Mouse (Mus musculus): ENCODE results near the gene Krtap2-4.

Krtap2-4 gene

DNA sequence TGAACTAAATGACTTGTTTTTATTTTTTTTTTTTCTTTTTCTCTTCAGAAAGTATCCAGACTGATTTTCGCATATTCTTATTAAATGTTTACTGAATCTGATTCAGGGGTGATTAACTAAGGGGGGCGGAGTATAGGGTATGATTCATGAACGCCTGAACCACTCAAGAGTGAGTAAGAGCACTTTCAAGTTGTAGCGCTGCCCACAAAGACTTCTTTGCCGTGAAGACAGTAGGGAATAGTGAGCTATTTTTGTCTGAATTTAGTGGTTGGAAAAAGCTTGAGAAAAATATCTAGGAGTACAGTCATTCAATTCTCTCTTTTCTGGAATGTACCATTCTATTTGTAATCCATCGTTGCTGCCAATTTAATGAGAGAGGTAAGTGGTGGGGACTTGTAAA is 33.1 kb downstream of the Krtap2-4 start:
- DNase-seq: no peak

DNA sequence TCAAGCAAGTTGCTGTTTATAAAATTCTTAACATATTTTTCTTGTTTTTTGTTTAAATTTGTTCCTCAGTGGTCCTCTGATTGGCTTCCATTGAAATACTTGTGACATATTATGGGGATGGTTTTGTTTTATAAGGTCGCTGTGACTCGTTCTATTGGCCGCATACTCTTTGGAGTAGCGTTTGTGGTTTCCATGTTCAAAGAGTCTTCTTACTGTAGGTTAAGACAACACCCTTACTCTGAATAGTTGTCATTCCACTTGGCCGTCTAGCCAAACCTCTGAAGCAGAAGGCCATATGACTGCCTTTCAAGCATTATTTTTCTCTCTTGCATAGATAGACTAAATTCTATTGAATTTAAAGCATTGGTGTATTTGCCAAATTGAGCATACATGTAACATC is 33.6 kb downstream of the Krtap2-4 start:
- no peak for DNase-seq

GRCm38 (mm10) chr11:99580636-99581035 is 34.0 kb downstream of the Krtap2-4 start, which contains the start of gene Krtap1-5:
Krtap1-5 (minus strand) TSS chr11:99581016.
- DNase-seq: no peak

GRCm38 (mm10) chr11:99574106-99574505 is 40.5 kb downstream of the Krtap2-4 start:
- DNase-seq: peak; percentile 28 to 69

GRCm38 (mm10) chr11:99573164-99573563 is 41.5 kb downstream of the Krtap2-4 start:
- no peak for DNase-seq

GRCm38 (mm10) chr11:99566530-99566929 is 48.1 kb downstream of the Krtap2-4 start, which contains the start of gene Krtap3-1:
Krtap3-1 (minus strand) TSS chr11:99566630.
- no peak for DNase-seq

Measured in kidney, adult 8-10 months (tissue).